Mouse (Mus musculus) heart, adult 11 months (tissue): Measurements from ENCODE around the gene Srd5a2.
"Not testable (repeated sequence)": the region's sequence is repeated elsewhere in the genome, so short reads cannot be mapped to it uniquely, and the experiment has no call there.

Experiments
- DNase-seq: peaks from one replicate; pipeline ENCODE4 v3.0.0; 2022

The Srd5a2 gene

DNA sequence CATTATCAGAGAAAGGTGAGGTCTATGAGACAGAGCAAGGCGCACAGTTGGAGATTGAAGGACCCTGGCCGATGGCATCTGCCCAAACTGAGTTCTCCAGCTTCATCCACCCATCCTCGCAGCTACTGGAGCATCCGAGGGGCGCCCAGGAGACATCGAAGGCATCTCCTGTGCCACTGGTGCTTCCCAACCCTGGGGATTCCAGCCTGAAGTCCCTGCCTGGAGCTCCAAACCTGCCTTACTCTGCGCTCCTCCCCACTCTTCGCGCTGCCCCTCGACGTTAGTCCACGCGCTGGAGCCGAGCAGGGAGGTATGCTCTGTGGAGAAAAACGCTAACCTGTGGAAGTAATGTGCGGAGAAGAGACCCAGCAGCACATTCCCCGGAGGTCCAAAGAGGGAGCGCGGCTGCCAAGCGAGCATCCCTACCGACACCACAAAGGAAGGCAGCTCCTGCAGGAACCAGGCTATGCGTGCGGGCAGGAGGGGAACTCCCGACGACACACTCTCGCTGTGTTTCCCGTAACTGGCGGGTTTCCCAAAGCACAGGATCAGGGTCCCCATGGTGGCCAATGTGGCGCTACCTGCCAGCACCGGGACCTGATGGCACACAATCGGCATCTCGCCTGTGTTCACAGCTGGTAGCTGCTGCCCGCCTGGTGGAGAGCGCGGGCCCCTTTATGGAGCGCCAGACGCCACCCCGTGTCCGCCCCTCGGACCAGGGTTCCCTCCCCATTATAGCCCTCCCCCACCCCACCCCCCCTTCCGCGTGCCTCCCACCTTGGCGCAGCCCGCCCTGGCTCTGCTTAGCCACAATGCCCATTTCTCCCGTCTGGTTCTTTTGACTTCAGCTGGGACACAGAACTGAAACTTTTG is at the start of gene Srd5a2:
TSS of gene Srd5a2 (minus strand) at position 707 of the 873 bp plus-strand sequence.
- DNase-seq: peak; percentile 84

DNA sequence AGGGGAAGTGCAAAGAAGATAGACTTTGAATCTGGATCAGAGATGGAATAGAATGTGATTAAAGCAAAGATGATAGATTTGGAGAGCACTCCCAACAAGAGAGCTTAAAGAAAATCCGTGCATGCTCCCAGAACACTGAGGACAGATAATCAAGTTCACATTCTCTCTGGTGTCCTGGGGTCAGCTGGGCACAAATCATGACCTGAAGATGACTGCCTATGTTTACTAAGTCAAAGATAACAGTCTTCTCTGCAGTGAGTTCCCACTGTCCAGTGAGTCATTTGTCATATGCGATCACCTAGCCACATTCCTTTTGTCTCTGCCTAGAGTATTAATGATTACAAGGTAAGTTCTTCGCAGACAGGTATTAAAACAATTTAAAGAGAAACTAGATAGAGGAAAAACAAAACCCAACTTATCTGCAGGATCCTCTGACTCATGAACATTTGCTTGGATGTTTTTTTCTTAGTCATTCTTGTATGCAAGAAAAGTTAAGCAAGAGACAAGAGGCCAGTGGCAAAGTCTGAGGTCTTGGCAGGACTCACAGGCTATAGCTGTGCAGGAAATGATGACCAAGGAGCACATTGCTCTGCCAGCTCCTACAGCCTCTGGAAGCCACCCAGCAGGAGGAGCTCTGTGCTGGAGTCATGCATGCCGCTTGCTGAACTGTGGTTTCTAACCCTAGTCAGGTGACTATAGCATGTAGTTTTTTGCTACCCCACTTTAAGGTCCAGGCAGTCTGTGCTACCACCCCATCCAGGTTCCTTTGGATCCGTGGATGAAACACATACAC is 41.4 kb upstream of the Srd5a2 start:
- DNase-seq: peak; percentile 93

DNA sequence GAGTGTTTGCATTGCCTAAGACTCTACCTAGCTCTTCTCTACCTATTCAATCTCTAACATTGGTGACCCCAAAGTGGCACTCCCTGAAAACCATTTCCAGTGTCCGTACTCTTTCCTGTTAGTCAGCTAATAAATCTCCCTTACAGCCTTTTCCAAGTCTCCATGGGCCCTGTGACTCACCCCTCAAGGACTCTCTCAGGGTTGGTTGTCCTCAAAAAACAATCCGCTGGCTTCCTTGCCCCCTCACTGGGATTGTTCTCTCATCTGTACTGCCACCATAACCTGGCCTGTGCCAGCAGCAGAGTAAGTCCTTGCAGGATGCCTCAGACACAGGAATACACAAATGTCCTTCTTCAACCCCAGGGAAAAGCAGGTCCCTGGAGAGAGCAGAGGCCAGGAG is 40.3 kb upstream of the Srd5a2 start:
- no peak for DNase-seq

DNA sequence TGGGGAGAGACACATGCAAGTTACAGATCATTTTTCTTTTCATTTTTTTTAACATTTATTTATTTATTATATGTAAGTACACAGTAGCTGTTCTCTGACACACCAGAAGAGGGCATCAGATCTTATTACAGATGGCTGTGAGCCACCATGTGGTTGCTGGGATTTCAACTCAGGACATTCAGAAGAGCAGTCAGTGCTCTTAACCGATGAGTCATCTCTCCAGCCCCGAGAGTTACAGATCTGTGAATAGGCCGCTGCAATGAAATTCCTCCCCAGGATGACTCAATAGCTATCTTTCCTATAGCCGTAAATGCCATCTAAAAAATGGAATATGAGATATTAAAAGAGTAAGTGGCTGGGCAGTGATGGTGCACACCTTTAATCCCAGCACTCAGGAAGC is 35.7 kb upstream of the Srd5a2 start:
- no peak for DNase-seq

DNA sequence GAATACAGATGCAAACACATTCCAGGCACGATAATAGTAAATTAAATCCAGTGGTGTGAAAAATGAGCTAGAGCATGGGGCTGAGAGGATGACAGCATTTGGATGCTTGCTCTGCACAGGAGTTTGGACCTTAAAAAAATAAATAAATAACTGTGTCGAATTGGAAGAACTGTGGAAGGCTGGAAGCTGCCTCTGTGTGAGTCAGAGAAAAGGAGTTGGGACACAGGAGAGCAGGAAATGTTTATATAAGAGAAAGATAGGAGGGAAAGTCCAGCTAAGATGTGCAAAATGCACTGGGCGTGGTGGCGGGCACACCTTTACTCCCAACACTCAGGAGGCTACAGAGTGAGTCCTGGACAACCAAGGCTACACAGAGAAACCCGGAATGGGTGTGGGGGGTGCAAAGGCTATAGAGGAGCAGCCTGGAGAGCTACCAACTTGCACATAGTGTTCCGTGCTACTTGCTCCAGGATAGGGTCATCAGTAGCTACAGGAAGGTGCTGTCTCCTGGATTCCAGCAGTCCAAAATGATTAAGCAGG is 32.4 kb upstream of the Srd5a2 start:
- no peak for DNase-seq

DNA sequence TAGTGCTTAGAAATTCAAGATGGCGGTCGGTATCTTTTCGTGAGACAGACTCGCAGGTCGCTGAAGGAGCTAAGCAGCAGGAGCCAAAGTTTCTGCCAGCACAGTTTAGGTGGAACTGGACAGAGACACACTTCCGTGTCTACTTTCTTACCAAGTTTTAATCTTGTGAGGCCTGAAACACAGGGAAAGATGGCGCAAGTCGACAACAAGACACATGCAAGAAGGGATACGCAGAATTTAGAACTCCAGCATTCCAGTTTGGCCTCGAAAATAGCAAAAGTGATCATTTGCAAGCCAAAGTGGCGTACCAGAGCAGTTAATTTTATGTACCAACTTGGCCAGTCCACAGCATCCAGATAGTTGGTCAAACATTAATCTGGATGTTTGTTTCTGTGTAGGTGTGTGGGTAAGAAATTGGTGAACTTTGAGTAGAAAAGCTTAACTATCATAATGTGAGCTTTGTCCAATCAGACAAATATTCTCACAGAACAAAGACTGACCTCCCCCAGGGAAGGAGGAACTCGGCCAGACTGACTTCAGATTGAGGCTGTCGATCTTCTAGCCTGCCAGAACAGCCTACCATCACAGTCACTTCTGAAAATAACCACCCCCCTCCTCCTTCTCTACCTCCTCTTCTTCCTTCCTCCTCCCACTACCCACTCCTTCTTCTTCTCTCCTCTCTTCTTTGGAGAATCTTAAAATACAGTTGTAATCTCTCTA is 31.2 kb upstream of the Srd5a2 start:
- no peak for DNase-seq

DNA sequence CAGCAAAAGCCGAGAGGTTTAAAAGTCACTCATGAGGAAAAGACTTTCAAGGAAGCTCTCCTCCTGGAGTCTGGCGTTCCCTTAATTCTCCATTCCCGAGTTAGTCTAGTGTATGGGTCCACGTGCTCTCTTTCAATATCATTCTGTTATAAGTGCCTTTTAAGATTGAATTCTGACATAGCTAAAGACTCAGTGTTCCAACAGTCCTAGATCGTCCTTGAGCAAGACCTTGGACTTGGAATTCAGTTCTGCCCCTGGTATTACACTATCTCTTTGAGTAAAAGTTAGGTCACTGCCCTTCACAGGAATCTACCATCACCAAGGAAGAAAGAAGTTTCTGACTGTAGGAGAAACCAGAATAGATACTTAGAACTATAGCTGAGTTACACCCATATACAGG is 25.4 kb upstream of the Srd5a2 start:
- not testable (repeated sequence) for DNase-seq

DNA sequence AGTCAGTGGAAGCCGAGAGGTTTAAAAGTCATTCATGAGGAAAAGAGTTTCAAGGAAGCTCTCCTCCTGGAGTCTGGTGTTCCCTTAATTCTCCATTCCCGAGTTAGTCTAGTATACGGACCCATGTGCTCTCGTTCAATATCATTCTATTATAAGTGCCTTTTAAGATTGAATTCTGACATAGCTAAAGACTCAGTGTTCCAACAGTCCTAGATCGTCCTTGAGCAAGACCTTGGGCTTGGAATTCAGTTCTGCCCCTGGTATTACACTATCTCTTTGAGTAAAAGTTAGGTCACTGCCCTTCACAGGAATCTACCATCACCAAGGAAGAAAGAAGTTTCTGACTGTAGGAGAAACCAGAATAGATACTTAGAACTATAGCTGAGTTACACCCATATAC is 15.0 kb upstream of the Srd5a2 start:
- DNase-seq: not testable (repeated sequence)

DNA sequence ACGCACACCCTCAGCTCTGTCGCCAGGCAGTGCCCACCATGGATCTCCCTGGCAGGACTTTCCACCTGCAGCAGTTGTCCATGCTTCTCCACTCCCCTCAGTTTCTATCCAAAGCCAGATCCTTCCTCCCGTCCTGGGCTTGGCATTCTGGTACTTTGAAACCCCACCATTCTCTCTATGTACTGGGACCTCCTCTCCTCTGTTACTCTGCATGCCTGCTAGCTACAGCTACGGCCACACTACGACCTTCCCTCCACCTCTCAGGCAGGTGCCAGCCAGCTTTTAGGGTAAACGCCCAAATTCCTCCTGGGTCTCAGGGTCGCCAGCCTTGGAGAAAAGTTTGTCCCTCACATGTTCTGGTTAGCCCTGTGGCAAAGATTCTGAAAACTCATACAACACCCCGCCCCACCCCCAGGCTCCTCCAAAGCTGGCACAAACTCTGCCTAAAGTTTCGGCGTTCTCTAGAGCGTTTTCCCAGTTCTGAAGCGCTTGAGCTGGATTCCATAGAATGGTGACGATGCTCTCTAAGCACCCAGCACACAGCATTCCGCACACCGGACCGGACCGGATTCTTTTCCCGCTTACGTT is 607 bp upstream of the Srd5a2 start:
- DNase-seq: peak; percentile 80

DNA sequence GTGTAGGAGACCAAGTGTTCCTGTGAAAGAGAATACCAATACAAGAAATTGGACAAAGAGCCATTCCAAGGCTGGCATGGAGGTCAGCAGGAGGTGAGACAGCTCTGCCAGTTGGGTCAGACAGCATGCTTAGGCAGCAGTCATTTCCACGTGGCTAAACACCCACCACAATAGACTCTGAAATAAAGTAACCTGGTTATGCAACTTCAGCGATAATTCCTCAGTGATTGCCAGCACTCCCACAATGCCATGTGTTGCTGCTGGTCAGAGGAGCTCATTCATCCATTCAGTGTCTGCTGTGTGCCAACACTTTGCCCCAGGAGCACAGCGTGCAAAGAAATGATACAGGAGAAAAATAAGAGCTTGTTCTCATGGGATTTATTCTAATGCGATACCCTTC is 4.0 kb downstream of the Srd5a2 start:
- DNase-seq: peak; percentile 93

DNA sequence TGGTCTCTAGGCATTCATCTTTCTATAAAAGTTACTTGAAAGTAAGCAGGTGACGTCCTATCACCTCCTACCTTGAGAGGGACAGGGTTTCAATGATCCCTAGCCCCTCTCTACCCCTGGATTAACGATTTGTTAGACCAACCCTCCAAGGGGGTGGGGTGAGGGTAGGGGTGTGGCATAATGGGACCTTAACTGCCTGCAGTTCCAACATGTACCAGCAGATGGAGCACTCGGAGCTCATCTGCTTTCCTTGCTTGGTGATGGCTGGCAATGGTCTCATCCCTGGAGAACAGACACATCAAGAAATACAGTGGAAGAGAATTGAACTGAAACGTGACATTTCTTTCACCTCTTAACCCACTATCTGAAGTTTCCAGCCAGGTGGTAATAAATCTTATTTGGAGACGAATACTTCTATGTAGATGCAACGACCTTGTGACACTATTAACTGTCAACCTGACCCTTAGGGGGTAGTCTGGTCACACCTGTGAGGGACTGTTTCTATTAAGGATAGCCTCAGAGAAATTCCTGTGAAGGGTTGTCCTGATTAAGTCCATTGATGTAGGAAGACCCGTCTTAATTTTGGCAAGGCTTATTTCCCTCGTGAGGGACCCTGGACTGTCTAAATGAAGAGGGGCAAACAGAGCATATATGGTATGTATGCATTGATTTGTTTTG is 27.1 kb downstream of the Srd5a2 start:
- DNase-seq: peak; percentile 98

DNA sequence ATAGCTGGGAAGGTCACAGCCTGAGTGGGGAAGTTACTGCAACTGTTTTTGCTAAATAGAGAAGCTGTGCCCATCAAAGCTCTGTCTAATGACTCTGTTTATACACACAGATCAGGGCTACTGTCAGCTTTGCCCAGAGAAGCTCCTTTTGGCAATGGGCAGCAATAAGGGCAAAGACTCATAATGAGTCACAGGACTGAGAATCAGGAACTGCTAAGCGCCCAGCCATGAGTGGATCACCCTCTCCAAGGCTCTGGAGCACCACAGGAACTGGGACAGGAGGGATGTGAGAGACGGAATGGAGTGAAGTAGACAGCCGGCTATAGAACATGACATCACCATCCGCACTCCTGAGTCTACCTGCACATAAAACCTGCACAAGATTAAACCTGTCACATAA is 29.4 kb downstream of the Srd5a2 start:
- no peak for DNase-seq

DNA sequence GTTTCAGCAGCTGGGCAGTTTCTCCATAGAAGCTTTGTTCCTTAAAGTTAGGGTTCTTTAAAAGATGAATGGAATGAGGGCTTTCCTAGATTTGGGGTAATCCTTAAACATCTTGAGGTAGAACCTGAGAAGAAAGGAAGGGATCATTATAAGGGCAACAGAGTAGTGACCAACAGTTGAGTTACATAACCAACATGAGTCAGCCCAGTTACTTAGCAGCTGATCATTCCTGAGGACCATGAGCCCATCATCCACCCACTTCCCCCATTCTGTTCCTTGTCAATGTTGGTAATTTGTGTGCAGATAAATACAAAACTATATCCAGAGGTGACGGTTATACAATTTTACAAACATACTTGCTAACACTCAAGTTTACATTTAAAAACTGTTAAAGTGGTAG is 30.1 kb downstream of the Srd5a2 start:
- no peak for DNase-seq

DNA sequence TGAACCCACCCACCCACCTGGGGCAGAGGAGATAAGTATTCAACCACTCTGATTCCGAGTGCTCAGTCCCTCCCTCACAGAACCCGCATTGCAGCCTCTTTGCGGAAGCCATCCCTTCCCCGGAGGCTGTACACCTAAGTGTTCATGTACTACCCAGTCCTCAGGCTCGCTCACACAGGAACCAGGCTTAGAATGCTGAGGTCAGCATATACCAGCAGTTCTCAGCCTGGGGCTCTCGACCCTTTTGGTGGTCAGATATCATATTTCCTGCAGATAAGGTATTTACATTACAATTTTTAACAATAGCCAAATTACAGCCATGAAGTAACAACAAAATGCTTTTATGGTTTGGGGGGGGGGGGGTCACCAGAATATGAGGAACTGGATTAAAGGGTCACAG is 32.6 kb downstream of the Srd5a2 start:
- no peak for DNase-seq

DNA sequence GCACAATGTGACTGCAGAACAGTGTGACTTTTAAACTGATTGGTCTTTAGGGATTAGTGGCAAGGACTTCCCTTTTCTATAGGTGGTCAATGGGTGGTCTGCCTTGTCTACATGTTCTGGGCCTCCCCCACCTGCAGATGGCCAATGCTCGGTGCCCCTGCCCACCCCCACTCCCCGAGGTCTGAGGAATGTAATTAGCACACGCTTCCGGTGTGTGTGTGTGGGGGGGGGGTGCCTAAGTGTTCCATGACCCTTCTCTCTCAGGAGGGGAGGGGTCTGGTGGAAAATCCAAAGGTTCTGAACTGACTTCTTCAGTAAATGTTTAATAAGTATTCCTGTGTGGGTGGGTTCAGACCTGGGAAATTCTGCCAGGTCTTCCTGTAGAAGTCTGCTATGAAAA is 39.0 kb downstream of the Srd5a2 start:
- DNase-seq: peak; percentile 37

DNA sequence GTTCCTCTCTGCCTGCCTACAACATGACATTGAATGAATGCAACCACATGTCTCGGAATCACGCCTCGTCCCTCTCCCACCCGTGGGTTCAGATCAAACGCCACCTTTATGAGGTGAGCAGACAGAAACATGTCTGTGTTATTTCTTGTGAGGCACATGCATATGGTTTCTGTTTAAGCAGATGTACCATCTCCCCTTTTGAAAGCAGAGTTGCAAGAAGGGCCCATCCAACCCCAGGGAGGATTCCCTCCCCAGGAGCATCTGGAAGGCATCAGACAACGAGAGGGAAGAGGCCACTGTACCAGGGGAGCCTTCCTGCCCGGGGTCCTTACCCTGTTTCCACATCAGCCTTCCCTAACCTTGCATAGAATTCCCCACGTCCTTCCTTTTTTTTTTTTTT is 40.7 kb downstream of the Srd5a2 start:
- DNase-seq: peak; percentile 77

DNA sequence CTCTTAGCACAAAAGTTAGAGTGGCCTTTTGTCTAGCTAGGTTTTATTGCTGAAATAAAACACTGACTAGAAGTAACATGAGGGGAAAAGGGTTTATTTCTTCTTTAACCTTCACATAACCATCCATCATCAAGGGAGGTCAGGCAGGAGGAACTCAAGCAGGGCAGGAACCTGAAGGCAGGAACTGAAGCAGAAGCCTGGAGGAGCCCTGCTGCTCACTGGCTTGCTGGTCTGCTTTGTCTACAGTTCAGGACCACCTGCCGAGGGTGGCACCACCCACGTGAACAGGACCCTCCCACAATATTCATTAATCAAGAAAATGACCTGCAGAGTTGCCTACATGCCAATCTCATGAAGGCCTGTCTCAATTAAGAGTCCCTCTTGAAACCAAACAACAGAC is 45.3 kb downstream of the Srd5a2 start:
- DNase-seq: peak; percentile 60

DNA sequence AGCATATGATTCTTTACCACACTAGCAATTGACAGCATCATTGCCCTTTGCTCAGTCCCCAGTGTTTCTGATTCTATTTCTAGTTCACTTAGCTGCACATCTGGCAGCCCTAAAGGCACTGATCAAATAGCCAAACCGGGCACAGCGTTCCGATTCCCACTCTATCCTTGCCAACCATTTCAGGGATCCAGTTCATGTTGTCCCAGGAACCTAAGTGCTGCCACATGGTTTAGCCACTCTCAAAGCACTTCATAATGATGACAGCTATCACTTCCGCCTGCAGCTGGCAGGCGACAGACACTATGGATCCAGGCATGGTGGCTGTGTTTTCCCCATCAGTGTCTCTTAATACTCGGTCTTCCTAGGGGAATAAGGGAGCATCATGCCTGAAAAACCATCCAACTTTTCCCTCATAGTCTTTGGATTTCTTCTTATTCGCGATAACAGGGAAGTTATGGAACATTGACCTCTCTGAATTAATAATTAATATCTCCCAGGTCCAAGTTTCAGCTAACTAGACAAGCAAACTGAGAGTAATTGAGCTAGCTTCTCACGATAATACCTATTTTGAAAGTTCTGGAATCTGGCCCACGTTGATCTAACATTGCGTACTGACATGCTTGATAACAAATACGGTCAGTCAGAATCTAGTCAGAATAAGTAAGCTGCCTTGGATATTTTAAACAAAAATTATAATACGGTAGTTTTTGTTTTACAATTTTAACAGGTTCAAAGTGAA is 51.6 kb downstream of the Srd5a2 start:
- DNase-seq: peak; percentile 94

DNA sequence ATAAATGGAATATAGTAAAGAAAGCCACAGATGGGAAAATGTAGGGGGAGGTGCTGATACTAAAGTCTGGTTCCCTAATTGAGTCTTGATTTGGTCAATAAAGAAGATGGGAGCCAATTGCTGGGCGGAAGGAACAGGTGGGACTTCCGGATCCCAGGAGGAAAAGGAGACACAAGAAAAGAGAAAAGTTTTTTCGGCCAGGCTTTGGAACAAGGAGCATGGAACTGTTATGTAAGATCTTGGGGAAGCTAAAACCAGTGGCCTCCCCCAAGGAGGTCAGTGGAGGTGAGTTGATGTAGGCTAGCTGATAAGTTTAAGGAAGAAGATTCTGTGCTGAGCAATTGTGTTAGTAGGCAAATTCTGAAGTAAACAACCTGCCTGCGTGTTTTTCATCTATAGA is 56.5 kb downstream of the Srd5a2 start:
- DNase-seq: peak; percentile 98

DNA sequence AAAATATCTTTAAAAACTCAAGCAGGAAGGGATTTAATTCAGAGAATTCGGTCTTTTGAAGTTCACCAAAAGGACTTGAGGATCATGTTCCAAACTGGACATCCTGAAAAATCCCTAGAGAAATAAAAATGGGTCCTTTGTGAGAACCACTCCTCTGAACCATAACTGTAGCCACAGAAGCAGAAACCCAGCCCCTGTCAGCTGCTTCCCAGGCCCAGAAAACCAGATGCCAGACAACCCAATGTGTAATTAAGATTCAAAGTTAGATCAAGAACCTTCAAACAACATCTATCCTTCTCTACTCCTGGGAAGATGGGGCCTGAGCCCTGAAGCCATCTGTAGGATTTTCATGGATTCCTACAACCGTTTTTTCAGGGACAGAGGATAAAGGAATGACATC is 61.1 kb downstream of the Srd5a2 start:
- DNase-seq: peak; percentile 93

DNA sequence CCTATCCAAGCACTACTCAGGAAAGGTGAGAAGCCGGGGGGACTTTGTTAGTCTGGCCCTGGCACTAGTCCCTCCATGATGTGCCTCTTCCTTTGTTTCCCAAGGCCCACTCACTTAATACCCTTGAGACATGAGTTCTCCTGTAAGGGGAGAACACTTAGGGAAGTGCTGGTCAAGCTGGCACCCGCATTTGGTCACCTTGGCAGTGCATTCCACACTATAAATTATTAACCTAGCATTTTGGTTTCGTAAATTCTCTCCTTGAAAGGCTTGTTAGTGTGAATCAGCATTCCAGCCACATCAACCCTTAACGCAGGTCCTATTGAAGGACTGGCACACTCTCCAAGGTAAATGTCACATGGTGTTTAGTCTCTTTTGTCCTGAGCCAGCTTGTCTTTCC is 61.8 kb downstream of the Srd5a2 start:
- peak; percentile 73 for DNase-seq
